Mouse (Mus musculus) heart, embryonic 16.5 days (tissue): ENCODE data around the gene Rab3gap1. TPM values are rescaled to one million over a fixed set of nuclear protein-coding genes. Genes with fewer than 3 reads are reported as not detected.
A peak's percentile ranks its signal among the peaks of the same experiment; 100 is the strongest.

ENCODE experiments used
- ATAC-seq: fragments of 200-750 bp; cut with Nextera tagmentation; replicated peaks from 2 replicates; pipeline ENCODE4 v1.8.0; 2017; ENCODE audit warnings: moderate number of reproducible peaks; ENCODE audit not compliant: insufficient read depth, low FRiP score; ENCODE audit errors: extremely low read depth
- H3K27ac ChIP-seq: fragments of 300-500 bp; sonication (generic); 2 replicates; pipeline ENCODE4 v1.5.1; 2014; ENCODE audit warnings: mild to moderate bottlenecking, low read length, control low read depth, moderate library complexity
- H3K27me3 ChIP-seq: fragments of 300-500 bp; sonication (generic); 2 replicates; pipeline ENCODE4 v1.6.1; 2014; ENCODE audit warnings: low read length, mixed read lengths; ENCODE audit not compliant: control insufficient read depth, insufficient read depth
- H3K36me3 ChIP-seq: fragments of 300-500 bp; sonication (generic); 2 replicates; pipeline ENCODE4 v1.6.1; 2014; ENCODE audit not compliant: control insufficient read depth, insufficient read depth
- H3K4me1 ChIP-seq: fragments of 300-500 bp; sonication (generic); 2 replicates; pipeline ENCODE4 v1.6.1; 2014; ENCODE audit warnings: low read length, mixed read lengths; ENCODE audit not compliant: control insufficient read depth, insufficient read depth
- H3K4me2 ChIP-seq: fragments of 300-500 bp; sonication (generic); 2 replicates; pipeline ENCODE4 v1.6.1; 2014; ENCODE audit warnings: low read depth, mild to moderate bottlenecking, control low read depth, low read length
- H3K4me3 ChIP-seq: fragments of 300-500 bp; sonication (generic); 2 replicates; pipeline ENCODE4 v1.5.1; 2014; ENCODE audit warnings: mild to moderate bottlenecking, control low read depth, low read length
- H3K9ac ChIP-seq: fragments of 300-500 bp; sonication (generic); 2 replicates; pipeline ENCODE4 v1.6.1; 2014; ENCODE audit warnings: low read length, control low read depth
- H3K9me3 ChIP-seq: fragments of 300-500 bp; sonication (generic); replicated peaks from 2 replicates; pipeline ENCODE4 v1.6.1; 2016; ENCODE audit warnings: low read length; ENCODE audit not compliant: control insufficient read depth
- WGBS: fragments of 180-500 bp; shearing (Covaris S2); extraction: QIAGEN DNeasy Blood & Tissue Kit; methylation state at CpG from one replicate; pipeline ENCODE4 v1.1.7; 2014; 5-methylcytosine and 5-hydroxymethylcytosine counted together
- polyA plus RNA-seq: library from polyadenylated mRNA; unstranded; fragments of >200 nt; fragmentation: Nextera tagmentation; extraction: Ambion mirVana; gene quantifications from 2 replicates; pipeline ENCODE4 v1.2.1, GENCODE M21; 2015

Gene Rab3gap1
- polyA plus RNA-seq, 1 experiment from 2014 or later = 28.5 TPM

DNA sequence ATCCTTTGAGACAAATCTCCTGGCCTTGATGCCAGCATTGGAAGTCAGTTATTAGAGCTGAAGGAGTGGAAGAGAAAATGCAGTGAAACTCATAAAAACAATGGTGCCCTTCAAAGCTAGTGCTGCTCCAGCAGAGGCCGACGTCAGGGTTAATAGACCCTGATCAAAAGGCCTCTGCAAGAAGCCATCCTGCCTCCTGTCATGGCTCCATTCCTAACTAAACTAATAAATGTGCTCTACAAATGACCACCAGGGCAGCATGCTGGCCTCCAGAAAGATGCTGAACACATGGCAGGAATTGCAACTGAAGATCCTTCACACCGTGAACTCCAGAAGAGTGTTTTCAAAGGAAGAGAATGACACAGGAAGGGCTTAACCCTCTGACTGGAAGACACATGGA lies 116.8 kb downstream of the Rab3gap1 start:
- Histone ChIP-seq H3K27ac (no peak overlapping the region), H3K4me2 (no peak overlapping the region), H3K4me3 (no peak overlapping the region), H3K36me3 (no peaks in the 10 kb centered on the region), H3K9ac (no peak overlapping the region), H3K27me3 (no peaks in the 10 kb centered on the region), H3K4me1 (peaks cover 11% of the 10 kb centered on the region), H3K9me3 (no peaks in the 10 kb centered on the region)
- no peak for ATAC-seq
- WGBS = 60% methylated on average over 3 of the region's 3 CpGs

DNA sequence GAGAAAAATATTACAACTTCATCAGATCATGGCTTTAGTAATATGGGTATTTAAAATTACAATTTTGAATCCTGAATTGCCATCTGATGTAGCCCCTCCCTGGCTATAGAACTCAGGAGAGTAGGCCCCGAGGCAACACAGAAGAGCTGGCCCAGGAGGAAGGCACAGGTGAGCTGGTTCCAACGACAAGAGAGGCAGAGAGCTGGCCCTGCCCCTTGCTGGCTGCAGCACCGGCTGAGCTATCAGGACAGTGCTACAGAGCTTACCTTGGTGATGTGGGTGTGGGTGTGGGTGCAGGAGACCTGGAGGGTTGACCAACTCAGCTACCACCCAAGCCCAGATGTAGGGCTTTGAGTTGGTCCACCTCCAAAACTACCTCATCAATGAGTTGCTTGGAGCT lies 119.7 kb downstream of the Rab3gap1 start:
- no peak for ATAC-seq
- 78% methylated on average over 3 of the region's 3 CpGs for WGBS
- no peaks in the 10 kb centered on the region for H3K9me3 ChIP-seq
- no peak overlapping the region for H3K4me3 ChIP-seq
- H3K27ac ChIP-seq = no peak overlapping the region
- no peak overlapping the region for H3K9ac ChIP-seq
- H3K4me1 ChIP-seq = peaks cover 13% of the 10 kb centered on the region
- no peaks in the 10 kb centered on the region for H3K36me3 ChIP-seq
- H3K4me2 ChIP-seq = no peak overlapping the region
- H3K27me3 ChIP-seq = no peaks in the 10 kb centered on the region

- no peaks in the 10 kb centered on the region for H3K27me3 ChIP-seq
- no peaks in the 10 kb centered on the region for H3K9me3 ChIP-seq
- H3K4me2 ChIP-seq = no peak overlapping the region
- H3K36me3 ChIP-seq = no peaks in the 10 kb centered on the region
- no peak overlapping the region for H3K4me3 ChIP-seq
- H3K4me1 ChIP-seq = peaks cover 13% of the 10 kb centered on the region
- no peak for ATAC-seq
- H3K9ac ChIP-seq = no peak overlapping the region
- H3K27ac ChIP-seq = peak overlapping the region; percentile 66; the same call in 1 of the 2 replicates
- WGBS = 68% methylated on average over 4 of the region's 4 CpGs
Measured at GRCm38 (mm10) chr1:127989387-127989786, 120.8 kb downstream of the Rab3gap1 start.

DNA sequence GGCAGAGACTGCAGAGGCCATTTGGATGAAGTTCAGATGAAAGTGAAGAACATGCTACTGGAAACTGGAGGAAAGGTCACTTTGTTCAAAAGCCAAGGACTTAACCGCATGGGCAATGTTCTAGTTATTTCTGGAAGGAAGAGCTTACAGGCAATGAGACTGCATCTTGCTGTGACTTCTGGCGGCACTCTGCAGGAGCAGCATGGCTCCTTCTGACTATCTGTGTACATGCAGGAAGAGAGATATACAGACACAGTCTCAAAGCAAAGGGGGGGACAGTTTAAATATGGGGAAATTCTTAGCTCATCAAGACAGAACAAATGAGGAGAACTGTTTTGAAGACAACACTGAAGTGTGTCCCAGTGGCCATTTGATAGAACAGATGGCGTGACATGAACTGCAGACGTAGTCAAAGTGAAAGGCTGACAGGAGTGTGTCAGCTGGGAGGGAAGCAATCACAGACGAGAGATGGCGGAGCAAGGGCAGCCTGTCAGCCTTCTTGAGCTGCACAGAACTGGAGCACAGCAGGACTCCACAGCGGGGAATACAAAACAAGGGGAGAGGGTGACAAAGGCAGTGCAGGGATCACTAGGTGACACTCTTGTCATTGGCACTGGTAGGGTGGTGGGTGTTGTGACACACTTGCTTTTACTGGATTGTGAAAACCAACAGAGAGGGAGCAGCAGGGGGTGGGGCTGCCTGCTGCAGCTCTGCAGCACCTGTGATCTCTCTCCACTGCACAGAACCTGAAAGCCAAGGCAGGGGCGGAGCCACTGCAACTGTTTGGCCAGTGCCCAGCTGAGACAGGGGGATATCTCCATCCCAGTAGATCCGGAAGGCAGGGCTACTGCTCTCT lies 121.5 kb downstream of the Rab3gap1 start:
- Histone ChIP-seq H3K27me3 (no peaks in the 10 kb centered on the region), H3K4me3 (no peak overlapping the region), H3K36me3 (no peaks in the 10 kb centered on the region), H3K4me2 (peak overlapping the region; percentile 50), H3K9me3 (no peaks in the 10 kb centered on the region), H3K9ac (peak overlapping the region; percentile 48), H3K27ac (peak overlapping the region; percentile 66), H3K4me1 (peaks cover 13% of the 10 kb centered on the region)
- ATAC-seq = peak; percentile 72
- 39% methylated on average over 9 of the region's 9 CpGs for WGBS

Other genes starting within 250 kb of the Rab3gap1 start
- gene Tmem163, start 189.2 kb upstream of the Rab3gap1 start, polyA plus RNA-seq = 14.3 and 17.7 TPM in 2 replicates
- gene Acmsd, start 139.4 kb upstream of the Rab3gap1 start, polyA plus RNA-seq = 0.22 and 0.37 TPM in 2 replicates
- gene Ccnt2, start 94.6 kb upstream of the Rab3gap1 start, polyA plus RNA-seq = 67.3 and 69.6 TPM in 2 replicates
- 0.16 and 0.21 TPM in 2 replicates for gene Map3k19, start 13.7 kb upstream of the Rab3gap1 start, polyA plus RNA-seq
- 6.1 and 7.1 TPM in 2 replicates for gene Zranb3, start 234.3 kb downstream of the Rab3gap1 start, polyA plus RNA-seq
- 47.0 and 47.8 TPM in 2 replicates for gene R3hdm1, start 234.5 kb downstream of the Rab3gap1 start, polyA plus RNA-seq